24 mouse cellular contexts compared by ENCODE assay signal in genomic region chr1:111873196-111873595, GRCm38 (mm10). TPM values are rescaled to one million over a fixed set of nuclear protein-coding genes. Genes with fewer than 3 reads are reported as not detected.
DNase-seq lines count a peak whose midpoint lies in the region; ATAC-seq and TF ChIP-seq lines count a peak whose summit lies in the region.
"Had no signal": no experiment of that assay in that cellular context is flagged by ENCODE, and none has a peak within 500 bp of the region (broad histone marks: within the 10 kb centered on the region; RNA-seq: fewer than 3 reads in every experiment).

No protein-coding gene starts in this region.

- ATAC-seq in forebrain, embryonic 14.5 days, result no peak
- no peak for ATAC-seq in forebrain, embryonic 16.5 days
- ATAC-seq in limb, embryonic 14.5 days (ENCODE audit: low FRiP score, low read depth), result no peak
- ATAC-seq: activated CD4-positive, CD25-positive, alpha-beta regulatory T cell, adult 4 months; CD4-positive, CD25-positive, alpha-beta regulatory T cell, adult 4 months; forebrain, embryonic 15.5 days; hindbrain, embryonic 16.5 days; inflammation-experienced regulatory T-cells, adult 6 months; intestine, embryonic 16.5 days had no signal

- H3K4me3 ChIP-seq in forebrain, embryonic 14.5 days (ENCODE audit: low read depth, low read length), result no peak overlapping the region
- no peak overlapping the region for H3K4me3 ChIP-seq in forebrain, embryonic 16.5 days (replicated peaks; ENCODE audit: low read length)
- no peak overlapping the region for H3K4me3 ChIP-seq in limb, embryonic 14.5 days (replicated peaks; ENCODE audit: low read length)
- no peak overlapping the region for H3K4me3 ChIP-seq in limb, embryonic 10.5 days
- H3K4me3 ChIP-seq in layer of hippocampus, adult 2 months, result no peak overlapping the region
- H3K4me3 ChIP-seq: forebrain, embryonic 10.5 days; forebrain, embryonic 15.5 days; gastrocnemius, adult 2 months; hindbrain, embryonic 13.5 days had no signal

- no peak overlapping the region for H3K27ac ChIP-seq in forebrain, embryonic 14.5 days (ENCODE audit: low read depth, low read length)
- H3K27ac ChIP-seq in forebrain, embryonic 16.5 days (ENCODE audit: low read length), result no peak overlapping the region
- no peak overlapping the region for H3K27ac ChIP-seq in limb, embryonic 14.5 days (replicated peaks; ENCODE audit: low read depth, low read length)
- no peak overlapping the region for H3K27ac ChIP-seq in limb, embryonic 10.5 days
- no peak overlapping the region for H3K27ac ChIP-seq in layer of hippocampus, adult 2 months
- H3K27ac ChIP-seq: forebrain, embryonic 10.5 days; forebrain, embryonic 15.5 days; gastrocnemius, adult 2 months; hindbrain, embryonic 13.5 days had no signal

- peak; percentile 43 for DNase-seq in forebrain, embryonic 14.5 days (ENCODE audit: low spot score)
- peak; percentile 18 for DNase-seq in limb, embryonic 14.5 days (ENCODE audit: low spot score)
- DNase-seq in limb, embryonic 10.5 days (ENCODE audit: low spot score), result no peak
- DNase-seq in brain, adult 2 months (ENCODE audit: low read depth, low spot score), result peak; percentile 16
- no peak for DNase-seq in layer of hippocampus, adult 2 months (ENCODE audit: low spot score in 2 of 2)
- DNase-seq: adrenal gland, adult 8-10 months; adrenal gland, postnatal 25 days; cerebellum, adult 11 months; cerebellum, adult 8-10 months; cerebellum, postnatal 36 days; gastrocnemius, adult 2 months; gastrocnemius, postnatal 14 days; heart, adult 11 months; kidney, adult 18-20 months had no signal

- no peak for TF ChIP-seq CTCF in layer of hippocampus, adult 2 months (conservative IDR thresholded peaks at IDR 0.05)

- no peaks in the 10 kb centered on the region for H3K9me3 ChIP-seq in forebrain, embryonic 14.5 days (replicated peaks; ENCODE audit: control insufficient read depth, low read length)
- no peaks in the 10 kb centered on the region for H3K9me3 ChIP-seq in forebrain, embryonic 16.5 days (ENCODE audit: control insufficient read depth, low read length)
- H3K9me3 ChIP-seq in limb, embryonic 14.5 days (ENCODE audit: control insufficient read depth, low read length), result no peaks in the 10 kb centered on the region
- no peaks in the 10 kb centered on the region for H3K9me3 ChIP-seq in limb, embryonic 10.5 days (replicated peaks)
- H3K9me3 ChIP-seq: forebrain, embryonic 10.5 days; forebrain, embryonic 15.5 days; hindbrain, embryonic 13.5 days had no signal

- no peak overlapping the region for H3K4me2 ChIP-seq in forebrain, embryonic 14.5 days (ENCODE audit: low read length)
- H3K4me2 ChIP-seq in forebrain, embryonic 16.5 days (ENCODE audit: low read length), result no peak overlapping the region
- no peak overlapping the region for H3K4me2 ChIP-seq in limb, embryonic 14.5 days (replicated peaks; ENCODE audit: low read depth, low read length, severe bottlenecking)
- H3K4me2 ChIP-seq: forebrain, embryonic 15.5 days; heart, embryonic 11.5 days; hindbrain, embryonic 13.5 days had no signal

- H3K36me3 ChIP-seq in forebrain, embryonic 14.5 days (ENCODE audit: control insufficient read depth, insufficient read depth, low read length), result no peaks in the 10 kb centered on the region
- H3K36me3 ChIP-seq in forebrain, embryonic 16.5 days (ENCODE audit: control insufficient read depth, insufficient read depth), result no peaks in the 10 kb centered on the region
- no peaks in the 10 kb centered on the region for H3K36me3 ChIP-seq in limb, embryonic 14.5 days (ENCODE audit: control insufficient read depth, insufficient read depth, low read length)
- H3K36me3 ChIP-seq in limb, embryonic 10.5 days, result no peaks in the 10 kb centered on the region
- H3K36me3 ChIP-seq: forebrain, embryonic 10.5 days; forebrain, embryonic 15.5 days; hindbrain, embryonic 13.5 days had no signal

- no peaks in the 10 kb centered on the region for H3K27me3 ChIP-seq in forebrain, embryonic 14.5 days (replicated peaks; ENCODE audit: control insufficient read depth, insufficient read depth, low read length)
- H3K27me3 ChIP-seq in forebrain, embryonic 16.5 days (replicated peaks; ENCODE audit: control insufficient read depth, insufficient read depth, low read length), result no peaks in the 10 kb centered on the region
- no peaks in the 10 kb centered on the region for H3K27me3 ChIP-seq in limb, embryonic 14.5 days (ENCODE audit: control insufficient read depth, insufficient read depth, low read length)
- H3K27me3 ChIP-seq in limb, embryonic 10.5 days (ENCODE audit: low read depth, poor library complexity, severe bottlenecking), result no peaks in the 10 kb centered on the region
- H3K27me3 ChIP-seq: forebrain, embryonic 15.5 days; hindbrain, embryonic 13.5 days had no signal

- no peak for TF ChIP-seq POLR2A in limb, embryonic 14.5 days (IDR thresholded peaks at IDR 0.05; ENCODE audit: borderline replicate concordance, extremely low read depth, insufficient read depth, insufficient read length)

- no peak overlapping the region for H3K9ac ChIP-seq in forebrain, embryonic 14.5 days (ENCODE audit: low read length)
- H3K9ac ChIP-seq in forebrain, embryonic 16.5 days (replicated peaks; ENCODE audit: low read depth, low read length), result no peak overlapping the region
- H3K9ac ChIP-seq in limb, embryonic 14.5 days (ENCODE audit: low read depth, low read length, severe bottlenecking), result no peak overlapping the region
- H3K9ac ChIP-seq: forebrain, embryonic 15.5 days; hindbrain, embryonic 13.5 days had no signal

- H3K4me1 ChIP-seq in forebrain, embryonic 14.5 days (ENCODE audit: control insufficient read depth, insufficient read depth, low read length), result no peaks in the 10 kb centered on the region
- no peaks in the 10 kb centered on the region for H3K4me1 ChIP-seq in forebrain, embryonic 16.5 days (replicated peaks; ENCODE audit: control insufficient read depth, insufficient read depth, low read length)
- no peaks in the 10 kb centered on the region for H3K4me1 ChIP-seq in limb, embryonic 14.5 days (ENCODE audit: control insufficient read depth, insufficient read depth, low read length)
- no peaks in the 10 kb centered on the region for H3K4me1 ChIP-seq in limb, embryonic 10.5 days
- H3K4me1 ChIP-seq: forebrain, embryonic 10.5 days; forebrain, embryonic 15.5 days; hindbrain, embryonic 13.5 days had no signal

RNA-seq across cellular contexts. Expression of gene Dsel, which starts 8.5 kb away (rescaled TPM):
- polyA plus RNA-seq in forebrain, embryonic 14.5 days (2014; fragmentation: Nextera tagmentation; extraction: Ambion mirVana), result 9.0 and 9.4 TPM in 2 replicates
- polyA plus RNA-seq in forebrain, embryonic 16.5 days (2015; fragmentation: Nextera tagmentation; extraction: Ambion mirVana), result 11.2 and 14.6 TPM in 2 replicates
- polyA plus RNA-seq in limb, embryonic 14.5 days (2012; rRNA removed), result 16.4 and 17.9 TPM in 2 replicates
- polyA plus RNA-seq in limb, embryonic 14.5 days (2014; fragmentation: Nextera tagmentation; extraction: Ambion mirVana), result 29.2 and 31.3 TPM in 2 replicates
- polyA plus RNA-seq in limb, embryonic 10.5 days (2016; fragmentation: Nextera tagmentation; extraction: Ambion mirVana), result 10.5 and 12.3 TPM in 2 replicates
- total RNA-seq in layer of hippocampus, adult 2 months (2021), result 10 to 100 TPM; 21.9 to 24.4 TPM

Comparison
In these comparisons a context has a peak if more than half of its experiments do, and no peak if none do; other contexts are left out.
1. DNase-seq: peak in forebrain, embryonic 14.5 days (single experiment), limb, embryonic 14.5 days (single experiment) and brain, adult 2 months (single experiment); none in limb, embryonic 10.5 days (single experiment) and layer of hippocampus, adult 2 months (0 of 2).